Mouse (Mus musculus): ENCODE measurements around the gene Slc25a33. TPM values are rescaled to one million over a fixed set of nuclear protein-coding genes. Genes with fewer than 3 reads are reported as not detected.

Gene Slc25a33
- total RNA-seq, 2 experiments from 2014 or later: 5.8 to 9.0 TPM

DNA sequence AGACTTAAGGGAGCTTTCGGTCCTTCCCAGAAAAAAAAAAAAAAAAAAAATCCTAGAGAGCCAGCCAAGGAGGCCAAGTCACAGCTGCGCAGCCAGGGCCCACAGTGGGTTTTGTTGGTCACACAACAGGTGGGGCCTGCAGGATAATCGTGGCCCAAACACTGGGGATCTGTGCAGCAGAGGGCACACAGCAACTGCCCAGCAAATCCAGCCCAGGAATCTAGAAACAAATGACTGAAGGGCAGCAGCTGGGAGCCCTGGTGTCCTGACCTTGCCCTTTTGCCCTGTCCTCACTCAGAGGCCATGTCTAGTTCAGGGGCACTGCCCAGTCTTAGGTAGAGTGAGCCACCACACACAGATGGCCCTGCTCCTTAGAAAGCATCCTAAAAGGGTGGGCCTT, 41.8 kb downstream of the Slc25a33 start:
- no peak for DNase-seq (ENCODE audit: low spot score in 2 of 2)

- DNase-seq (ENCODE audit: low spot score in 2 of 2): no peak
Observed at GRCm38 (mm10) chr4:149730827-149731226, 43.2 kb downstream of the Slc25a33 start.

- no peak for DNase-seq (ENCODE audit: low spot score in 2 of 2)
Observed at GRCm38 (mm10) chr4:149728810-149729209, 45.3 kb downstream of the Slc25a33 start.

GRCm38 (mm10) chr4:149727636-149728035, 46.4 kb downstream of the Slc25a33 start:
- no peak for DNase-seq (ENCODE audit: low spot score in 2 of 2)

DNA sequence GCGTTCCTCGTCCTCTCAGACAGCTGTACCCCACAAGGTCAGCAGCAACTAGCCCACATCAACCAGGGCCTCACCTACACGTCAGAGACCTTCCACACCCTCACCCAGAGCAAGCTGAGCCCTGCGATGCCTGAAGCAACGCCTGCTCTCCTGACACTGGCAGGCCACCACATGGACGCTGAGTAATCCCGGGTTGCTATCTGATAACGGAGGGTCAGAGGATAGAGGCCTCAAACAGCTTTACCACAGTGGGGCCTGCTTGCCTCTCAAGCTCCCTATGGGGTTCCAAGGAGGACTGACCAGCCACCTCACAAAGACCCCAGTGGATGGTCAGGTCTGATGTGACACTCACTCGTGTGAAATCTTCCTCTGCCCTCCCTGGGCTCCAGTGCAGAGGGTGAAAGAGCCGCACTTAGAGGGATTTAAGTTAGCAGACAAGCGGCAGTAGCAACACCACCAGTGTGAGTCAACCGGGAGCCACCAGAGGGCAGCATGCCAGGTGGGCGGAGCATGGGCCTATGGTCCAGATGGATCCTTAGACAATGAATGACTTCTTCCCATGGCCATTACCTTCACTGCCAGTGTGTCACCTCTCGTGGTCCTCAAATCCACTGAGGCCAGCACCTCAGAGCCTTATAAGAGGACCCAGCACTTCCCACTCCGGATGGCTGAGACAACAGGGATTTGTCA, 48.3 kb downstream of the Slc25a33 start:
- DNase-seq (ENCODE audit: low spot score in 2 of 2): peak; percentile 67 to 86

DNA sequence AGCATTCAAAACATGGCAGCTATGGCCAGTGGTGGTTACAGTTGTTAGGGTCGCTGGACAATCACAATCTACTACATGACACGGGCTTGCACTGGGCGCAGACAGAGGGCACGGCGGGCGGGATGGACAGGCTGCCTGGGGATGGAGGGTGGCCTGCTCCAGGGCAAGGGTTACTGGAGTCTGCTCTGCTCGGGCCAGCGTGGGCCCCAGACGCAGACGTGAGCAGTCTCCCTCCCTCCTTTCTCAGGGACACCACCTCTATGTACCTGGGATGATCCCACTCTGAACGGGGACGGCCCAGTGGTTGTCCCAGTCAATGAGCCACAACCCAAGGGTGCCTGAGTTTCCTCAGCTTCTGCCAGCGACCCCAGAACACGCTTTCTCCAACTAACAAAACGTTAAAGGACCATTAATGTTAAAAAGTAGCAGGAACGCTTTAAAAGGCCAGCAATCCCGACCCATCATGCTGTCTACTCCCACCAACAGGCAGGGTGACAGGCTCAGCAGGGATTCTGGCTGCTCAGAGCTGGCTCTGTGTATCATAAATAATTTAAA, 49.1 kb downstream of the Slc25a33 start:
- no peak for DNase-seq (ENCODE audit: low spot score in 2 of 2)

DNA sequence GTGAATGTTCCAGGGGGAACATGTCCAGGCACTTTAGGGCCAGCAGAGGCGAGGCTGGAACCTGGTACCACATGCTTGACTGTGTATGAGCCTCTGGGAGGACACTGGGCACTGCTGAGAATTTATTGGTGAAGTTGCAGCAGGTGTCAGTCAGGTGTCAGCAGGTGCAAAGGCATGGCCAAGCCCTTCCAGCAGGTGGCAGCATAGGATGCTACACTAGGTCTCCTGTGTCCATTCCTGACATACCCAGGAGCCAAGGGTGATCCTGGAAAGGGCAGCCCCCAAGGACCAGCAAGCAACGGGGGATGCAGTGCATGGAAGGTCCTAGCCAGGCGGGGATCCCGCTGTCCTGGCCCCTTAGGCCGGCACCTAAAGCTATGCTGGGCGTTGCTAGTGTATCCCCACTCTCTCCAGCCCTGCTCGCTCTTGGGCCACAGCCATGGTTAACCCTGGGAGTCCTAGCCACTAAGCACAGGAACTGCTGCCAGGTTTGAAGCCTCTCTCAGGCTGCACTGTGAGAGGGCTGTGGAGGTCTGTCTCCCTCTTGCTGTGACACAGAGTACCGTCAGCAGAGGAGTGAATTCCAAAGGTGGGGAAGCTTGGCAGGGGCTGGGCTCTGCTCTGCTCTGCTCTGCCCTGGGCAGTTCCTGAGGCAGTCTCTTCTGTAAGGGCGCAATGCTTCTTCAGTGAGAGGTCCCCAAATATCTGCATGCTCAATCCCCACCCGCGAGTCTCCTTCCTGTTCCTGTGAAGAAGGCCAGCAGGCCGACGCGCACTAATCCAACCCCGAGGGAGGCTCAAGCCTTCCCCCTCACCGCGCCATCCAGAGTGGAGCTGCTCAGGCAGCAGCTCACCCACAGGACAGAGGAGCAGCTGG, 50.0 kb downstream of the Slc25a33 start:
- DNase-seq (ENCODE audit: low spot score in 2 of 2): no peak

- no peak for DNase-seq (ENCODE audit: low spot score in 2 of 2)
Observed at GRCm38 (mm10) chr4:149723021-149723390, 51.1 kb downstream of the Slc25a33 start.

- no peak for DNase-seq (ENCODE audit: low spot score in 2 of 2)
Observed at GRCm38 (mm10) chr4:149722104-149723020, 51.7 kb downstream of the Slc25a33 start.

- no peak for DNase-seq (ENCODE audit: low spot score in 2 of 2)
Observed at GRCm38 (mm10) chr4:149721163-149721562, 52.9 kb downstream of the Slc25a33 start.

GRCm38 (mm10) chr4:149719686-149720085, 54.4 kb downstream of the Slc25a33 start:
- no peak for DNase-seq (ENCODE audit: low spot score in 2 of 2)

- DNase-seq (ENCODE audit: low spot score in 2 of 2): no peak
Observed at GRCm38 (mm10) chr4:149714542-149714941, 59.5 kb downstream of the Slc25a33 start.

DNA sequence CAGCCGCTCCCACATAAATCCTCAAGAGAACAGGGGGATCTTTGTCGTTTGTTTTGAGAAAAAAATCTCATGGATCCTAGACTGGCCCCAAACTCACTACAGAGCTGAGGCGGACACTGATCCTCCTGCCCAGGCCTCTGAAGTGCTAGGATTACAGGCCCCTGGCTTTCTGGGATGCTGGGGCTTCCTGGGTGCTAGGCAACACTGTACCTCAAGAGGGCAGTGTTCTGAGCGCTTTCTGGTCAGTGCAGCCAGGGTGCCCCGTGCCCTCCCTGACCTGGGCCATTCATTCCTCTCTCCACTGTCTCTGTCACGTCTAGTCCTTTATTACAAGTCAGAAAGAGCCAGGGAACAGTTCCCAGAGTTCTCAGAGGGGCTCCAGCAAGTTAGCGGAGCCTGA, 62.1 kb downstream of the Slc25a33 start:
- peak in 1 of 2 experiments; percentile 51 for DNase-seq (ENCODE audit: low spot score in 2 of 2)

DNA sequence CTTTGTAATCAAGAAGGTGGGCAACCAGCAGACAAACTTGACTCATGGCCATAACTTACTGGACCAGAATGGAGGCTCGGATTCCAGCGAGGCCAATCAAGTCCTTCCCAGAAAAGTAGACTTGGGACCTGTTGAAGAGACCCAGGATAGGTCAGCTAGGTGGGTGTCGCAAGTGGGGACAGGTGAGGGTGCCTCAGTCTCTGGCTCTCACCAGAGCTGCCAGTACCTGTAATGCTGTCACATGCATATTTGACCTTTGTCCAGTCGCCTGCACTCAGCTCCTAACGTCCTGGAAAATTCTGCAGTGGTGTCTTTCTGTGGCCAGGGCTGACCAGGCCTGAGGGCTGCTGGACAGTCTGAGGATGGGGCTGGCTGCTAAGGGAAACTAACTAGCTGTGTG, 62.6 kb downstream of the Slc25a33 start:
- no peak for DNase-seq (ENCODE audit: low spot score in 2 of 2)

- no peak for DNase-seq (ENCODE audit: low spot score in 2 of 2)
Observed at GRCm38 (mm10) chr4:149710510-149710909, 63.6 kb downstream of the Slc25a33 start.

DNA sequence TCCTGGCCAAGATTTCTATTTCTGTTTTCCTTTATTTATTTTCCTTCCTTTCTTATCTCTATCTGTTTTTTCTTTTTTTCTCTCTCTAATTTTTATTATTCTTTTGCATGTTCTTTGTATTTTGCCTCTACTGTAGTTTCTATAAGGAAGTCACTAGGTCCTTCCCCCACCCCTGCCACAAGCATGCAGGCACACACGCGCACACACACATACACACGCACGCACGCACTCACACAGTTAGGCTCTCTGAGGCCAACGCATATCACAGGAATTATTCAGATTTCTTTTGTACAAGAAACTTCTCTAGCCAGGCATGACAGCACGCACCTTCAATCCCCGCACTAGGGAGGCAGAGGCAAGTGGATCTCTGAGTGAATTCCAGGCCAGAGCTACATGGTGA, 68.1 kb downstream of the Slc25a33 start:
- DNase-seq (ENCODE audit: low spot score in 2 of 2): no peak

- no peak for DNase-seq (ENCODE audit: low spot score in 2 of 2)
Observed at GRCm38 (mm10) chr4:149705298-149705697, 68.8 kb downstream of the Slc25a33 start.

- no peak for DNase-seq (ENCODE audit: low spot score in 2 of 2)
Observed at GRCm38 (mm10) chr4:149702210-149702979, 71.7 kb downstream of the Slc25a33 start, which contains the start of gene Pik3cd. TSS of gene Pik3cd (minus strand) at chr4:149702571.

DNA sequence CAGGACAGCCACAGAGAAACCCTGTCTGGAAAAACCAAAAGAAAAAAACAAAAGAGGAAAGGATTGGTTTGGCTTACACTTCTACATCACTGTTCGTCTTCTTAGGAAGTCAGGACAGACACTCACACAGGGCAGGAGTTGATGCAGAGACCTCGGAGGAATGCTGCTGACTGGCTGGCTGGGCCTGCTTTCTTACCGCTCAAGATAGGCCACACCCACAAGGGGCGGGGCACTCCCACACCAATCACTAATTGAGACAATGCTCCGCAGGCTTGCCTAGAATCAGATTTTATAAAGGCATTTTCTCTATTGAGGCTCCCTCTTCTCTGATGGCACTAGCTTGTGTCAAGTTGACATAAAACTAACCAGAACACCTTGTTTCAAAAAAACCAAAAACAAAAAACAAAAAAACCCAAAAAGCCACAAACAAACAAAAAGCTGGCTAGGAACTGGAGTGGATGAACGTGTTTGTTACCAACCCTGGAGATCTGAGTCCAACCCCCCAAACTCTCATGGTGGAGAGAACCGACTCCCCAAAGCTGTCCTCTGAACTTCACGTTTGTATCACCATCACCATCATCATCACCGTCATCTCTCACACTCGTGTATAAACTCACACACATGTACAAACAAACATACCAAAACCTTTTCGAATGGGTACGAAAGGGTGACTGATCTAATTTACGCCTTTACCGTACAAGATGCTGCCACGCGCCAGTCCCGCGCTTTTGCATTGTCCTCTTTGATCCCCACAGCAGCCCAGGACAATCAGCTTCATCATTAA, 72.5 kb downstream of the Slc25a33 start:
- no peak for DNase-seq (ENCODE audit: low spot score in 2 of 2)

Measured in gastrocnemius, postnatal 4 days (tissue).